Mouse (Mus musculus): ENCODE data around the gene Mfsd6l. TPM values are rescaled to one million over a fixed set of nuclear protein-coding genes. Genes with fewer than 3 reads are reported as not detected.

Gene Mfsd6l
- polyA plus RNA-seq, 1 experiment from 2014 or later: not detected

DNA sequence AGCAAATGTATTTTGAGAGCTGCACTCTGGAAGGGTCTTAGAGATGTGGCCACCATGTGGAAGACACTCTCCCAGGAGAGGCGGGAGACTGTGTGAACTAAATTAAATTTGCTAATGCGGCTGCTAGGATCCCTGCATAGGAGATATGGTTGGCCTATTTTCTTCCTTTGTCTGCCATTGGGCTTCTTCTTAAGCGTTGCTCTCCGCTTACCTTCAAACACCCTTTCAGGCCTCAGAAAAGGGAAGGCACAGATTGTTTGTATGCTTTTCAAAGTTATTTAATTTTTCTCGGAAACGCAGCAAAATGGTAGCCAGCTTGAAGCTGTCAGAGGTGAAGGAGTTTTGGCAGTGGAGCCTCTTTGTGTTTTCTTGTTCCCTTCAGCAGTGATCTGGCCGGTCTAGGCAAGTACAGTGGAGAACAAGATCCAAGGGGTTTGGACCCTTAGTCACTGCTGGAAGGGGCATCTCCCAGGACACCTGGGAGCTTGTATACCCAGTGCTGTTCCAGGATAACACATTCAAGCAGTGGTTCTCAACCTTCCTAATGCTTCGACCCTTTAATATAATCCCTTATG is 28.0 kb downstream of the Mfsd6l start:
- H3K4me1 ChIP-seq (ENCODE audit: control insufficient read depth, insufficient read depth, low read length): peaks cover 13% of the 10 kb centered on the region; the same call in 1 of the 2 replicates
- H3K9me3 ChIP-seq (replicated peaks; ENCODE audit: control insufficient read depth, low read length): no peaks in the 10 kb centered on the region
- peak overlapping the region; percentile 39; the same call in 1 of the 2 replicates for H3K27ac ChIP-seq (ENCODE audit: low read depth, low read length)
- H3K4me2 ChIP-seq (ENCODE audit: low read length): no peak overlapping the region
- H3K27me3 ChIP-seq (replicated peaks; ENCODE audit: control insufficient read depth, insufficient read depth, low read length): no peaks in the 10 kb centered on the region
- no peak for DNase-seq (ENCODE audit: low spot score)
- H3K4me3 ChIP-seq (ENCODE audit: low read depth, low read length): no peak overlapping the region
- WGBS: 69% methylated on average over 8 of the region's 8 CpGs
- ATAC-seq: no peak
- no peaks in the 10 kb centered on the region for H3K36me3 ChIP-seq (ENCODE audit: control insufficient read depth, insufficient read depth, low read length)
- H3K9ac ChIP-seq (ENCODE audit: low read length): no peak overlapping the region

- Histone ChIP-seq H3K9ac (ENCODE audit: low read length) (no peak overlapping the region), H3K36me3 (ENCODE audit: control insufficient read depth, insufficient read depth, low read length) (no peaks in the 10 kb centered on the region), H3K27ac (ENCODE audit: low read depth, low read length) (no peak overlapping the region), H3K4me2 (ENCODE audit: low read length) (no peak overlapping the region), H3K9me3 (replicated peaks; ENCODE audit: control insufficient read depth, low read length) (no peaks in the 10 kb centered on the region), H3K27me3 (replicated peaks; ENCODE audit: control insufficient read depth, insufficient read depth, low read length) (no peaks in the 10 kb centered on the region), H3K4me3 (ENCODE audit: low read depth, low read length) (no peak overlapping the region), H3K4me1 (ENCODE audit: control insufficient read depth, insufficient read depth, low read length) (peaks cover 5% of the 10 kb centered on the region; the same call in 1 of the 2 replicates)
- ATAC-seq (no peak), DNase-seq (ENCODE audit: low spot score) (no peak)
- 22% methylated on average over 3 of the region's 3 CpGs for WGBS
Observed at GRCm38 (mm10) chr11:68585890-68586289, 29.9 kb downstream of the Mfsd6l start.

DNA sequence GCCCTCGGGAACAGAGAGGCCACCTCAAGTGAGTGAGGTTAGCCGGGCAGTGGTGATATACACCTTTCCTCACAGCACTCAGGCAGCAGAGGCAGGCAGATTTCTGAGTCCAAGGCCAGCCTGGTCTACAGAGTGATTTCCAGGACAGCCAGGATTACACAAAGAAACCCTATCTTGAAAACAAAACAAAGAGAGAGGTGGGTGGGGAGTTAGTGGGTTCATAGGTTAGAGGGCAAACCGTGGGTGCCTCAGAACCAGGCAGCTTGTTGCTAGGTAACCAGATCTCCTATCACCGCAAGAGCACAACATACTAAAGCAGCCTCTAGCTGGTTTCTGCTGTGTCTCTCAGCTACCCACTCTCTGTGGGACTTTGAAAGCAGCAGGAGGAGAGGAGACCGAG is 30.7 kb downstream of the Mfsd6l start, which contains the start of gene Ccdc42:
Ccdc42 (plus strand) TSS at position 301 of the 400 bp plus-strand sequence.
- Histone ChIP-seq H3K27me3 (replicated peaks; ENCODE audit: control insufficient read depth, insufficient read depth, low read length) (no peaks in the 10 kb centered on the region), H3K9me3 (replicated peaks; ENCODE audit: control insufficient read depth, low read length) (no peaks in the 10 kb centered on the region), H3K27ac (ENCODE audit: low read depth, low read length) (no peak within 1 kb of the TSS), H3K4me2 (ENCODE audit: low read length) (no peak within 1 kb of the TSS), H3K9ac (ENCODE audit: low read length) (no peak within 1 kb of the TSS), H3K4me1 (ENCODE audit: control insufficient read depth, insufficient read depth, low read length) (peaks cover 4% of the 10 kb centered on the region; the same call in 1 of the 2 replicates), H3K4me3 (ENCODE audit: low read depth, low read length) (no peak within 1 kb of the TSS), H3K36me3 (ENCODE audit: control insufficient read depth, insufficient read depth, low read length) (no peaks in the 10 kb centered on the region)
- no peak for ATAC-seq
- no peak for DNase-seq (ENCODE audit: low spot score)
- WGBS: 80% methylated on average over 5 of the region's 5 CpGs

- no peak overlapping the region for H3K27ac ChIP-seq (ENCODE audit: low read depth, low read length)
Observed at GRCm38 (mm10) chr11:68589055-68589809, 33.2 kb downstream of the Mfsd6l start.

GRCm38 (mm10) chr11:68591708-68592107 is 35.7 kb downstream of the Mfsd6l start:
- H3K9ac ChIP-seq (ENCODE audit: low read length): no peak overlapping the region
- no peaks in the 10 kb centered on the region for H3K4me1 ChIP-seq (ENCODE audit: control insufficient read depth, insufficient read depth, low read length)
- no peak for ATAC-seq
- H3K4me3 ChIP-seq (ENCODE audit: low read depth, low read length): no peak overlapping the region
- H3K27ac ChIP-seq (ENCODE audit: low read depth, low read length): no peak overlapping the region
- H3K9me3 ChIP-seq (replicated peaks; ENCODE audit: control insufficient read depth, low read length): no peaks in the 10 kb centered on the region
- 26% methylated on average over 5 of the region's 5 CpGs for WGBS
- no peak overlapping the region for H3K4me2 ChIP-seq (ENCODE audit: low read length)
- DNase-seq (ENCODE audit: low spot score): no peak
- no peaks in the 10 kb centered on the region for H3K27me3 ChIP-seq (replicated peaks; ENCODE audit: control insufficient read depth, insufficient read depth, low read length)
- H3K36me3 ChIP-seq (ENCODE audit: control insufficient read depth, insufficient read depth, low read length): no peaks in the 10 kb centered on the region

More at GRCm38 (mm10) chr11:68589055-68589809, 33.2 kb downstream of the Mfsd6l start:
- H3K4me2 ChIP-seq (ENCODE audit: low read length): no peak overlapping the region
- DNase-seq (ENCODE audit: low spot score) (peak; percentile 76), ATAC-seq (0 out of 2 replicates have a peak, but pooled peaks have one; percentile 44)
- H3K4me1 ChIP-seq (ENCODE audit: control insufficient read depth, insufficient read depth, low read length): no peaks in the 10 kb centered on the region
- H3K27me3 ChIP-seq (replicated peaks; ENCODE audit: control insufficient read depth, insufficient read depth, low read length): no peaks in the 10 kb centered on the region
- WGBS: 67% methylated on average over 8 of the region's 8 CpGs
- H3K4me3 ChIP-seq (ENCODE audit: low read depth, low read length): no peak overlapping the region
- H3K9me3 ChIP-seq (replicated peaks; ENCODE audit: control insufficient read depth, low read length): no peaks in the 10 kb centered on the region
- no peak overlapping the region for H3K9ac ChIP-seq (ENCODE audit: low read length)
- H3K36me3 ChIP-seq (ENCODE audit: control insufficient read depth, insufficient read depth, low read length): no peaks in the 10 kb centered on the region

DNA sequence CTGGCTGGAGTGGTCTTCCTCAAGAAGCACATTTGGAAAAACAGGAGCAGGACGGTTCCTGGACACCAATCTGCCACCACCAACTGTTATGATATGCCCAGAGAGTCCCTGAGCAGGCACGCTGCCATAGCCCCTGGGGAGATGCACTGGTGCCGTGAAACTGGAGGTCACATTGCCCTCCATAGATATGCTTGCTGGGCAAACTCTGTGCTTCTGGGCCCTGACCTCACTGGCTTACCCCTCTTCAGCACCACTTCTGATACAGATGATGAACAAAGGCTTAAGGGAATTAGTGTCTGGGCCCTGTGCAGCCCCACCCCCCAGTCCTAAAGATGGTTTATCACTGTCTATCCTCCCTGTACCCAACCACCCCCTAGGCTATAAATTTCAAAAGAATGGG is 37.3 kb downstream of the Mfsd6l start:
- DNase-seq (ENCODE audit: low spot score): no peak
- no peaks in the 10 kb centered on the region for H3K9me3 ChIP-seq (replicated peaks; ENCODE audit: control insufficient read depth, low read length)
- no peak overlapping the region for H3K4me3 ChIP-seq (ENCODE audit: low read depth, low read length)
- H3K4me2 ChIP-seq (ENCODE audit: low read length): no peak overlapping the region
- WGBS: 71% methylated on average over 3 of the region's 3 CpGs
- no peaks in the 10 kb centered on the region for H3K4me1 ChIP-seq (ENCODE audit: control insufficient read depth, insufficient read depth, low read length)
- no peak overlapping the region for H3K9ac ChIP-seq (ENCODE audit: low read length)
- no peak overlapping the region for H3K27ac ChIP-seq (ENCODE audit: low read depth, low read length)
- no peak for ATAC-seq
- no peaks in the 10 kb centered on the region for H3K27me3 ChIP-seq (replicated peaks; ENCODE audit: control insufficient read depth, insufficient read depth, low read length)
- no peaks in the 10 kb centered on the region for H3K36me3 ChIP-seq (ENCODE audit: control insufficient read depth, insufficient read depth, low read length)

- no peak overlapping the region for H3K4me2 ChIP-seq (ENCODE audit: low read length)
- 0 out of 2 replicates have a peak, but pooled peaks cover 10% of the 10 kb centered on the region for H3K4me1 ChIP-seq (ENCODE audit: control insufficient read depth, insufficient read depth, low read length)
- no peaks in the 10 kb centered on the region for H3K36me3 ChIP-seq (ENCODE audit: control insufficient read depth, insufficient read depth, low read length)
- DNase-seq (ENCODE audit: low spot score): no peak
- no peak for ATAC-seq
- H3K4me3 ChIP-seq (ENCODE audit: low read depth, low read length): no peak overlapping the region
- WGBS: 83% methylated on average over 2 of the region's 2 CpGs
- no peak overlapping the region for H3K27ac ChIP-seq (ENCODE audit: low read depth, low read length)
- H3K9ac ChIP-seq (ENCODE audit: low read length): no peak overlapping the region
- H3K9me3 ChIP-seq (replicated peaks; ENCODE audit: control insufficient read depth, low read length): no peaks in the 10 kb centered on the region
- H3K27me3 ChIP-seq (replicated peaks; ENCODE audit: control insufficient read depth, insufficient read depth, low read length): no peaks in the 10 kb centered on the region
Observed at GRCm38 (mm10) chr11:68597912-68598311, 41.9 kb downstream of the Mfsd6l start.

- no peak overlapping the region for H3K9ac ChIP-seq (ENCODE audit: low read length)
- DNase-seq (ENCODE audit: low spot score): no peak
- H3K4me1 ChIP-seq (ENCODE audit: control insufficient read depth, insufficient read depth, low read length): 0 out of 2 replicates have a peak, but pooled peaks cover 10% of the 10 kb centered on the region
- whole genome bisulfite sequencing: 50% methylated on average over 6 of the region's 6 CpGs
- no peaks in the 10 kb centered on the region for H3K9me3 ChIP-seq (replicated peaks; ENCODE audit: control insufficient read depth, low read length)
- H3K27ac ChIP-seq (ENCODE audit: low read depth, low read length): no peak overlapping the region
- H3K36me3 ChIP-seq (ENCODE audit: control insufficient read depth, insufficient read depth, low read length): no peaks in the 10 kb centered on the region
- H3K4me3 ChIP-seq (ENCODE audit: low read depth, low read length): no peak overlapping the region
- no peak for ATAC-seq
- no peaks in the 10 kb centered on the region for H3K27me3 ChIP-seq (replicated peaks; ENCODE audit: control insufficient read depth, insufficient read depth, low read length)
- no peak overlapping the region for H3K4me2 ChIP-seq (ENCODE audit: low read length)
Observed at GRCm38 (mm10) chr11:68600551-68601021, 44.6 kb downstream of the Mfsd6l start.
